Mouse (Mus musculus) lung, postnatal 14 days (tissue): ENCODE measurements around the gene Slx4ip.
A peak's percentile ranks its signal among the peaks of the same experiment; 100 is the strongest.

Experiments
- DNase-seq: peaks from one replicate; pipeline ENCODE4 v3.0.0; 2021

Slx4ip gene

DNA sequence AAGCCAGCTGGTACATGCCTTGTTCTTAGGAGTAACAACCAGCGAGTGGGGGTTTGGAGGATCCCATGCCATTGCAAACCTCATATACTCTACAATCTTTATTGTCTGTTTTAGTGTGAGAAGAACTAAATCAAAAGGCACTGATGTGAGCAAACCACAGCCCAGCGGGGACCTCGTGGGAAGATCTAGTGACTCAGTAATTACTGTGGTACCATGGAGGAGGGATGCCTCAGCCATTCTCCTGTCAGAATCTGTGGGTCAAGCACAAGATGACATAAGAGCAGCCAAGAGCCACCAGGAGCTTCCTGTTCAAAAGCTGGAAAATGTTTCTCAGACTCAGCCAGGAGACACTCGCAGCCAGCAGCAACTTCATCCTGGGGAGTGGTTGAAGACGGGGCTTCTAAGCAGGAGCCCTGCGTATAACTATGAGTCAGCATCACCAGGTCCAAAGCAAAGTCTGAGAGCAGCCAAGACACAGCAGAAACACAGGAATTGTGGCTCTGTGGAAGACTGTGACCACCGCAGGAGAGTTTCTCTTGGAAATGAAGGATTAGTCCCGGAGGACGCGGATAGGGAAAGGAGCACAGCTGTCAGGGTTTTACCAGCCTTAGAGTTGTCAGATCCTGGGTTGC is 176.6 kb downstream of the Slx4ip start:
- DNase-seq: no peak

DNA sequence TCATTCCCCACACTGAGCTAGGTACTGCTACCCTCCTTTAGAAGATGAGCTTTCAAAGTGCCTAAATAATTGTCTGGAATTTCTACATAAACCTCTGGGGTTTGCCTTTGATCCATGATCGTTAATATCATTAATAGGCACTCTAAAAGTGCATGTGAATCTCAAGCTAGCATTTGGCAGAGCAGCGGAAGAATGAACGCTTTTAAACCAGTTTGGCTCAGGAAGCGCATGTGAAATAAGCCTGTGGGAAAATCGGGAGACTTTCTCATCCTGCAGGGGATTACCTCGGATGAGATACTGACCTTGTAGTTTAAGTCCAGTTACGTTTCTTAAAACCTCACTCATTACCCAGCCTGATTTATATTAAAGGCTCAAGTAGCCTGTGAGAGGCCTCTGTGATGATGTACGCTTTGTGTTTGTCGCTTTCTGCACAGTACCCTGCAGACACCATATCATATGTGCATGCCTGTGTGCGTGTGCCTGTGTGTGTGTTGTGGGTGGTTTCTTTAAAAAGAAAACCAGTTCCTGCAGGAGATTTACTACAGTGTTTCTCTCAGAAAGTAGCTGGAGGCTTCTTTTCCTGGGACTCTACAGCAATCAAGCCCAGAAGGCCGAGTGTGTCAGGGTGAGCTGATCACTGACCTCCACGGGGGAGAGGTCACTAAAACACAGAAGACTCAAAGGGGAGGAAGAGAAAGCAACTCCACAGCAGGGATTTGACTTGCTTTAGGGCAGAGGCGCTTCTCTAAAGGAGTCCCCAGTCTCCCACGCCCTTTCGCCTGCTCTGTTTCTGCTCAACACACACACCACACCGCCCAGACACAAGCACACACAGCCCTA is 182.7 kb downstream of the Slx4ip start:
- DNase-seq: no peak

DNA sequence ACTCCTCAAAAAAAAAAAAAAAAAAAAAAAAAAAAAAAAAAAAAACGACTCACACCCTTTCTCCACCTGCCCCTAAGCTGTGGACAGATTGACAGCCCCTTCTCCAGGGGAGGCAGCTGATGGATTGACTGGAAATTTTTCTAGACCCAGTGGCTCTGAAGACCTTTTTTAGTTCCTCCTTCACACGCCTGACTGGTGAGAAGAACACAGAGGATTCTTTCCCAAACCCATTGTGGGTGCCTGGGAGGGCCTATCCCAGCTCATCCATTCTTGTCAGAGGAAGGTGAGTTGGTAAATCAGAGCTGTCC is 183.2 kb downstream of the Slx4ip start:
- DNase-seq: no peak

DNA sequence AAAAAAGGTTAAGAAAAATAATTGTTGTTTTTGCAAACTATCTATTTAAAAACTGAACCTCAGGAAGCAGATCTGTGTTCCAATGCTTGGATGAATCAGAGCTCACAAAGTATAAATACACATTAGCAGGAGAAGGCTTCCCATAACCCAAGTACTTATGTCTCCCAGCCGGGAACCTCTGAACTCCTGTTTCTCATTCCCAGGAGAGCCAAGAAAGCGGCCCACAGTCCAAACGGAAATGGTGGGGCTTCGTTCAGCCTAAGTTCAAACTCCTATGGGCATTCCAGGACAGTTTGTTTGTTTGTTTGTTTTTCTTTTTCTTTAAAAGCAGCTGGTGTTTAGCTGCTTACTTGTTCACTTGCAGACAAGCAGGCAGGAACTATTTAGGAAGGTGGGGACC is 187.8 kb downstream of the Slx4ip start:
- DNase-seq: no peak

DNA sequence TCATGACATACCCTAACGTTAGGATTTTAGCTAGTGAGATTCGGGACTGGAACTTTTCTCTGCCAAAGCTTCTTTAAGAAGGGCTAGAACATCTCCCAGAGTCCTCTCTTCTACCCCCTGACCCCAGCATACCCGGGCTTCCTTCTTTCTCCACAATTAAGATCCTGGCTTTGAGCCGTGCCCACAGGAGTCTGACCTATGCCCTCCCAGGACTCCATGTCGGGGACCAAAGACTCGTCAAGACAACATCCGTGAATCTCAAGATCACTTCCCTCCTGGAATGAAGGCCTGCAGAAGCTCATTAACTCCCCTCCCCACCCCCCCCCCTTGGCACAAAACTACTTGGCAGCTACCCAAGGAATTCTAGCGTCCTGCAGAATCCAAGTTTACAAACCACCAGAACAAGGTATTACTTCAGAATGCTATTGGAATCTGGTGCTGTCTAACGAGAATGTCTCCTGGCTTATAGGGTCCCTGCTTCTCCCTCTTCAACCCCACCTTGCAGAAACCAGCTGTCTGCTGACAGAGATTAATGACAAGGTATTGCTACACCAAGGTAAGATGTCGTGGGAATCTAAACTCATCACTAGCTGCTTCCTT is 188.8 kb downstream of the Slx4ip start:
- no peak for DNase-seq

DNA sequence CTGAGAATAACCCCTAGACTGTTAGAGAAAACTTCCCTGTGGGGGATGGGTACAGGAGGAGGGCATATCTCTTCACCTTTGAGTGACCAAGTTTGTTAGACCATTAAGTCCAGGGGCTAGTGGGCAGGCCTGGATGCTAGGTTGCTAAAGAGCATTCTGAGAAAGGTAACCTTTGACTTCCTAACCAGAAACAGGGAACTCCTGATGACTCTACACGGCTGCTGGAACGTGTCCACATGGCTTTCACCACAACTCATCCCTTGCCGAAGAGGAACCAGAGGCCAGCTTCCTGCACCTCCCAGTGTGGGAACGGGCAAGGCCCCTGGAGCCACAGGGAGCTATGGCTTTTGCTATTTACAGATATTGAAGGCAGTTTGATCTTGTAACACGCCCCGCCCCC is 189.4 kb downstream of the Slx4ip start:
- DNase-seq: peak; percentile 23

DNA sequence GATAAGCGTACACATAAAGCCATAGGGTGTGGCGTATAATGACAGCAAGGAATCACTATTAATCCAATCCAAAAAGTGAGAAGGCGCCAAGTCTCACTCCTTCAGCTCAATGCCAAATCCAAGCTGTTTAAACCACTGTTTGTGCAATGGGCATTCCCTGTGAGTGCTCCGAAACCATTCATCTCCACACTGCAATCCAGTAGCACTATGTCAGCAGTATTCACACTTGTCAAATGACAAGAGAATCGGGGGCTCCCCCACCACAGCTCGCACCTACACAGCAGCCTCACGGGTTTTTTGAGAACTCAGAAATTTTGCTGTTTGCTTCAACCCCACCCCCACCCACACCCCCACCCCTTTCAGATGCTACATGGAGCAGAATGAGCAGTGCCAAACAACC is 190.0 kb downstream of the Slx4ip start:
- no peak for DNase-seq

DNA sequence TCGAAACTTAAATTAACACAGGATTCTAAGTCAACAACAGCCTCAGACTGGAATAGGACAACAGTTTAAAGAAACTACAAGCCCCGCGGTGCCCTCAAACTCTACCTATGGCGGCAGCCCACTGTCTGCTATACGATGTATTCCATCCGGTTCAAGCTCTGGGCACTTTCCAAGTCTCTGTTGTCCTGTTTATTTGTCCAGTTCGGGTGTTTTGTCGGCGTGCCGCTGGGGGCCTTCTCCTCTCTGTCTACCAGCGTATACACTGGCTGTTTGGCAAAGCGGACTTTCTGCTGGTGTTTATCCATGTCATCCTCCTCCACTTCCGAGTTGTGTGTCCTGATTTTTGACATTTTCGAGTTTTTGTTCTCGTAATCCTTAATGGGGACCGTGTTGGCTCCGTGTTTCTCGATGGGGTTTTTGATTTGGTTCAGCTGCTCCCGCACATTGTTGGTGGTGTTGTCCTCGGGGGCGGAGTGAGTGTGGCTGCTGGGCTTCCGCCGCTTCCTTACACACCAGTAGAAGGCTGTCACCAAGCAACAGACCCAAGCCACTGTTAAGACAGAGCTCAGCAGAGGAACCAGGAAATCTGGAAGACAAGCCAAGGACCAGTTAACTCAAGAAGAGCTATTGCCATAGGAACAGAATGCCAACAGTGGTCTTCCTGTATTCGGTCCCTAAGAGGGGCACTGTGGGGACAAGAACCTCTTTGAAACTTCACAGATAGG is 192.0 kb downstream of the Slx4ip start:
- peak; percentile 40 for DNase-seq

DNA sequence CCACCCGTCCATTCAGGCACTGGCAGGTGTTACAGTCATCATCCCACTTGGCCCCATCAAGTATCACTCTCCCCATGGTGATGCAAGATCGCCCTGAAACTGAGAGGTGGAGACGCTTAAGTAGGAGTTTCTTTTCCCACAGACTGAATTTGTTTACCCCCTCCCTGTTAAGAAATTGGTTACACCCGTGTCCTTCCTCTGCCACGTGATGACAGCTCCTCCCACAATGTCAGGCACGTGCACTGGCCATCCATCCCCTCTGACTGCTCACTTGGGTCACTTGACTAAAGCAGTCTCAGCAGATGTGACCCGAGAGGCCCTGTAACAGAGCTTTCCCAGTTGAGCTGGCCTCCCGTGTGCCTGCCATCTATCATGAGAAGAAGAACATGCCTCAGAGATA is 194.2 kb downstream of the Slx4ip start:
- DNase-seq: no peak

DNA sequence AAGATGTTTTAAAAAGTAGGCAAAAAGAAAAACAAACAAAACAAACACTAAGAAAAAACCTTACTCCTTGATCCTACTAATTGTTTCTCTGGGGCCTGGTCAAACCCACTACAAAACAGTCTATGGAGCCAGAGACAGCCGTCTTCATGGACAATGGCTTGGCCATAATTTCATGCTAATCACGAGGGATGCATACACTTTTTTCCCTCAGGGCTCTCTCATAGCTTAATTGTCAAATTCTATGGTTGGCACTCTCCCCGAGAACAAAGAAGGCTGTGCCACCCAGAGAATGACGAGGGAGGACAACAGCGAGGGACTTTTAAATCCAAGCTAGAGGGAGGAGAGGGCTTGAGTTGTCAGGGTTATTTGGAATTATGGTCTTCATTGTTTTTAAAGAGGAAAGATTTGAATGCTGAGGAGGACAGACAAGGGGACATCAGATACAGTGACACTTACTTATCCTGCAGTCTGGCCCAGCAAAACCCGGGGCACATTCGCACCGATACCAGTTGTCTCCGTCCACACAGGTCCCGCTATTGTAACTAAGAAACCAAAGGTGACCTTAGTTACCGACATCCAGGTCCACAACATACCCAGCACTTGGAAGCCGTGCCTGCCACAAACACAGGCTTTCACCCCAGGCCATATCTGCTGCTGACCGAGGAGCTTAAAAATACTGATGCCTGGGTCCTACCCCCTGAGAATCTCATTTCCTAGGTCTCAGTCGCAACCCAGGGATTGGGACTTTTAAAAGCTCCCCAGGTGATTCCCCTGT is 195.8 kb downstream of the Slx4ip start:
- no peak for DNase-seq

DNA sequence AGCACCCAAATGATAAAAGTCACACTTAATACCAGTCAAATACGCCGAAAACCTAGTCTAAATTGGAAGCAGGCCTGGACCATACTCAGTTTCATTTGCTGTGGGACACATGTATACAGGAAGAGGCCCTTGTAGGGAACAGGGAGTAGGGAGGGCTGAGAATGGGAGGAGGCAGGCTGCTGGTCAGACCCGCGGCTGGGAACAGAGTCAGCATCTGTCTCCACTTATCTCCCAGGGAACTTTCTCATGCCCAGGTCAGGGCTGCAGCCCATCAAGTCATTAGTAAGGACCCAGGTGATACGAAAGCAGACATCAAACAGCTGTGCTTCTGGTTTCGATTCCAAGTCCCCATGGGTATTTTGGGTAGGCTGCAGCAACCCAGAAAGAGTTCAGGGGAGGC is 196.7 kb downstream of the Slx4ip start:
- DNase-seq: no peak

DNA sequence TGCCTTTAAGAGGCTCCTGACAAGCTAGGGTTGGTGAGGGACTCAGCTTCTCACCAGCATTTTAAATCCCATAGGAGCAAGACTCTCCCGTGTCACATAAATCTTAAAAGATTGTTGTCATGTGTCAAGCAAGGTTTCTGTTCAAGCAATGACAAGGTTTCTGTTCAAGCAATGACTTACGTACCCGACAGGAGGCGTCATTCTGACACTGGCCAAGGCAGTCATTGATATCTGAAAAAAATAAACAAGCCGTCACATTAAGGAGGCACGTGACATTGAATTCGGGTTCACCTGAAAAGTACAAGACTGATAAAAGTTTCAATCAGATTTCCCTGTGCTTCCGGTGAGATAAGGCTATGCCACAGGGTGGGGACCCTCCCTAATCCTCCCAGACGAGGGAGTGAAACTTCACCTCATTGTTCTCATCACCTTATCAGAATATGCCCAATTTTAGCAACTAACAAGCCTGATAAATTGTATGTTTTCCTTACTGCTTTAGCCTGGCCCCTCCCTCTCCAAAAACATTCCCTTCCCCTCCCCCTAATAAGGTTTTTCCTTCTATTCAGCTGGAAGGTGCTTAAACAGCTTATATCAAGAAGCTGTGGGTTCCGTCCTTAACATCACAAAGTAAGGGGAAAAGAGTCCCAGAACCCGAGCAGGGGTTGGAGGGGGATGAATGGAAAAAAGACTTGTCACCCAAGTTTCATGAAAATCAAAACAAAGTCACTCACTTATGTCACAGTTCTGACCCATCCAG is 200.9 kb downstream of the Slx4ip start:
- no peak for DNase-seq

DNA sequence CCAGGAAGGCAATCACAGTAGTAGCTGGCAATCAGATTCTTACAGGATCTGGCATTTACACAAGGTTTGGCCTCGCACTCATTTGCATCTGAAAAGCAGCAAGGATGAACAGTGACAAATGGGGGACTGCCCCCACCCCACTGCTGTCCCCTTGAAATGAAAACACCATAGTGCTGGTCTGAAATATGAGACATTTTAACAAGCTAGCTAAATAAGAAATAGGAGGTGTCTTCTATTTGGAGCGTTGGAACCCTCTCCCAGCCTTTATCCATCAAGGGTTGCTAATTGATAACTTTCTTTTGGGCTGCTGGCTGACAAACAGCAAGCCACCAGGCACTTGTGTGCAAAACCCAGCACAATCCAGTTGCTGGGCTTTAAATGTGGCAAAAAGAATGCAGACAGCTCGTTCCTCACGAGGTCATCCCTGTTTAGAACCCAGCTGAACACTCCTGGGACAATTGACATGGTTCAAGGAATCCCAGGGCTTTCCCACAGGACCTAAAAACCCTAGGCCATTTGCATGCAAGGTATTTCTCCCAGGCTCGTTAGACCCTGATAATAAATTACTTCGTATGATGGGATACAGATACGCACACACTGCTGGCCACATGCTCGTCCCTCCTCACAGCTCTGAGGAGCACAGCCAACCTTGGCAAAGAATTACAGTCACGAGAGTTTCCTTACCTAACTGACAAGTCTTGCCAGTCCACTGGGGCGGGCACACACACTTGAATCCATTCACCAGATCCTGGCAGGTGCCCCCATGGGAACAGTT is 201.7 kb downstream of the Slx4ip start:
- no peak for DNase-seq

DNA sequence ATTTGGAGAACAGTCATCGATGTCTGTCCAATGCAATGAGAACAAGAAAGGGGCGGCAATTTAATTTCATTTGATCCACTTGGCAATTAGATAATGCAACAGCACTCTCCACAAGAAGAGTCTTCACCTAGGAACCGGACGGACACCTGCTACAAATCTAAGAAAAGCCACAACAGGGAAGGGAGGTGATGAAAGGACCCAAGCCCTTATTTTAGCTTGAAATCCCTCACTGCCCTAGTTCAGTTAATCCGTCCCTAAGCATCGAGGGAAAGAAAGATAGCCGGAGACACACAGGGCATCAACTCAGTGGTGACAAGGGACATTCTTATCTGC is 202.2 kb downstream of the Slx4ip start:
- no peak for DNase-seq

DNA sequence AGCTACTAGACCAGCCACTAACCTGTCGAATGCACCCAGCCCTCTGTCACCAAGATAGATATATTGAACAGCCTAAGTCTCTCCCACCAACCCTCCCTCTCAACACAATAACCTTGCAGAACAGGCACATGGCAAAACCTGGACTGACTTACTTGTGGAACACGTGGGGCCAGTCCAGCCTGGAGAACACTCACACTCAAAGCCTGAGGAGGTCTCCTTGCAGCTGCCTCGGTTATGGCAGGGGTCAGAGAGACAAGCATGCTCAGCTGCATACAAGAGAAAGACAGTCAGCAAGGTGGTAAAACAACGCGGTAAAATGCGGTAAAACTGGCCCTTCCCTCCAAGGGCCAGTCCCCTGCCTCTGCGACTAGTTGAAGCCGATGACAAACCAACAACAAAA is 203.3 kb downstream of the Slx4ip start:
- DNase-seq: no peak

DNA sequence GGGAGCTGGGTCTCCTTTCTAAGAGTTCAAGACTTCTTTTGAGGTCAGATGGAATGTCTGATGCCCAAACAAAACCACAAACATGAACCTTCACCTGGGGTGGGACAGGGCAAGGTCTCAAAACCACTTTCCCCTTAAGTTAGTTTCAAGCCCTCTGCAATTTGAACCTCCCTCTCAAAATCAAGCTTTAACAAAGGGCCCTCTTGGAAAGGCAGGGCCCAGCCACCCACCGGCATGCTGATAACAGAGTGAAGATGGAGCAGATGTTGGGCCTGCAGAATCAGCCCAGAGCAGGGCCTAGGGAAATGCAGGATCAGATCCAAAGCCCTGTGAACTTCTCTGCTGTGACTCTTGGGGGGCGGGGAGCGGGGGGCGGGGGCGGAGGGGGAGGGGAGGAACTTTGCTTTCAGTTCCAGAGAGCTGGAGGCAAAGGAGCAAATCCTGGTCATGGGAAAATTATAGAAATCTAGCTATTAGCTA is 206.0 kb downstream of the Slx4ip start:
- DNase-seq: no peak

DNA sequence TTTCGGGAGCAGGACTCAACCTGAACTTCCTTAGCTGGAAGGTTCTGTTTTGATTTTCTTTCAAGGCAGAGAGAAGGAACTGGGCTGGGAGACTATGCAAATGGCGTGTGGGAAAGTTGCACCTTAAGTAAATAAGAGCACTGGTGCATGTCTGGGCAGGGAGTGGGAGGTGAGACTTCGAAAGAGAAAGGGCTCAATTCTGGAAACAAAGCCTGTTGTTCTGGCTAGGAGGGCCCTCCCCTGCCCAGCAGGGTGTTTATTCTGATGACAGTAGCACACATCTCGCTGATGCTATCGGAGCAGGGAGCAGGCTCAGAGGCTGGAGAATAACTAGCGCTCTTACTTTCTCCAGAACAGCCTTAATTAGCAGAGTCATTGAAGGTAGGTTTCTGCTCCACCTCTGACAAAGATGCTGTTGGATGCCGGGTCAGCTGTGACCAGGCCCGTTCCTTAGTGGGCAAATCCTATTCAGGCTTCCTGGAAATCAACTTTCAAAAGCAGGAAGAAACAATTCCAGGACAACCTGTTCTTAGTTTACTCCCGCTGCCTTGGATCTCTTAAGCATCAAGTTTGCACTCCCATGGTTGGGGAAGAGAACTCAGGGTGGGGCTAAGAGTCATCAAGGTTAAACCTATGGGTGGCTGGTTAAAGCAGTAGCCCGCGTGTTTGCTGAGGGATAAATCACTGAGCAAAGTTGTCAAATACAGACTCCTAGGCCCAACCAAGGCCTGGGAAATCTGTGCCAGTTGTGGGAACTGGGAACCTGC is 207.4 kb downstream of the Slx4ip start:
- DNase-seq: no peak

DNA sequence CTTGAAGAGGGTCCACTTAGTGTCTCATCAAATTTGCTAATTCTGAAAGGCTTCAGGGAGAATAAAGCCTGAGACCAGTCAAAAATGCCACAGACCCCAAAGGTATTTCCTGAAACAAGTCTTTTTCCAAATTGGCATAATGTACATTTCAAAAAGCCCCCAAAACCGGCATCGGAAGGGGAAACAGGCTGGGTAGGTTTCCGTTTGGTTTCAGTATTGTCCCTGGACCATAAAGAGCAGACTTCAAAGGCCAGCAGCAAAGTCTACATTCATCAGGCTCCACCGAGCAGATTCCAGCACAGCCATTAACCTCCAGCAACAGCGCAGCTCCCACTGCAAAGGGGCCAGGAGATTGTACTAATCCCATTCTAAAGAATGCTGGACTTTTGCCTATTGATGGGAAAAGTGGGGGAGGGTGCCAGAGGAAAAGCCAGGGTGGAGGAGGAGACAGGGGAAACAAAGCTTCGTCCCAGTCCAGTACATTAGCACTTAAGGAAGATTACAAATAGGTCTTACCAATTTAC is 208.3 kb downstream of the Slx4ip start:
- DNase-seq: no peak

DNA sequence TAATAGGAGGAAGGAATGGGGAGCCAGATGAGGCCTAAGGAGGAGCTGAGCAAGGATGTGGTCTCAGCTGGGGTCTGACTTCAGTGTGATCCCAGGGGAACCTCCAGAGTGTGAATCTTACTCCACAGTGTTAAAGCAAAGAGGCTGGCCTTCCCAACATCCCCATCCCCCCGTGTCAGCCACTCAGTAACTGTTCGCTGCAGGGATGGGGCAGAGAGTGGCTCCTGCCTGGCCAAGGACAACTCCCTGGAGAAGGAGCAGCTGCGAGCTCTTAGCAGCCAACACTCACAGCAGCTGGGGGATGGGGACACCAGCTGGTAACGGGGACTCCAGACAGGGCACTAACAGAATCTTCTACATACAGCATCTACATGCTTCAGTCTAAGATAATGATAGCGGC is 210.1 kb downstream of the Slx4ip start:
- DNase-seq: no peak

DNA sequence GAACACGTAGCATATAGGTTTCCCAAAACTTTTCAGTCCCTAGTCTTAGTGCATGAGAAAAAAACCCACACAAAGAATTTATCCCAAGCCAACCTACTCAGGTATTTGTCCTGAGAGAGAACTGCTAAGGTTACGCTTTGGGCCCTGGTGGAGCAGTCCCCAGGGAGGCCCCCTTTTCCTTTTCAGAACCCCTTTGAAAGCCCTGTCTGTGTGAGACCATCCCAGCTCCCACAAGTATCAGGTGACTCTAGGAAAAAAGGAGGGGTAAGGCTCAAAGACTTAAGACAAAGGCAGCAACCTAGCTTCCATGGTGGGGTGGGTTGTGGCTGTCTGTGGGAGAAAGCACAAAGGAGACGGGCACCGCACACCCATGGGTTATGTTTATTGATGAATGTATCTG is 216.2 kb downstream of the Slx4ip start:
- no peak for DNase-seq
